Mouse (Mus musculus) C3H10T1/2 (cell line): Measurements from ENCODE around the gene Cfap69. TPM values are rescaled to one million over a fixed set of nuclear protein-coding genes. Genes with fewer than 3 reads are reported as not detected.

Source experiments
- polyA plus RNA-seq, 2 experiments: library from polyadenylated mRNA; unstranded; fragments of >200 nt; fragmentation: generic; extraction: Trizol; gene quantifications; one replicate each; pipeline ENCODE4 v1.2.1; 2012; ENCODE audit warnings: missing spikeins in 2 of 2

Gene Cfap69
- 1 to 10 TPM in 1 of 2 experiments, under 1 TPM in 1; 0.34 to 1.2 TPM for polyA plus RNA-seq

DNA sequence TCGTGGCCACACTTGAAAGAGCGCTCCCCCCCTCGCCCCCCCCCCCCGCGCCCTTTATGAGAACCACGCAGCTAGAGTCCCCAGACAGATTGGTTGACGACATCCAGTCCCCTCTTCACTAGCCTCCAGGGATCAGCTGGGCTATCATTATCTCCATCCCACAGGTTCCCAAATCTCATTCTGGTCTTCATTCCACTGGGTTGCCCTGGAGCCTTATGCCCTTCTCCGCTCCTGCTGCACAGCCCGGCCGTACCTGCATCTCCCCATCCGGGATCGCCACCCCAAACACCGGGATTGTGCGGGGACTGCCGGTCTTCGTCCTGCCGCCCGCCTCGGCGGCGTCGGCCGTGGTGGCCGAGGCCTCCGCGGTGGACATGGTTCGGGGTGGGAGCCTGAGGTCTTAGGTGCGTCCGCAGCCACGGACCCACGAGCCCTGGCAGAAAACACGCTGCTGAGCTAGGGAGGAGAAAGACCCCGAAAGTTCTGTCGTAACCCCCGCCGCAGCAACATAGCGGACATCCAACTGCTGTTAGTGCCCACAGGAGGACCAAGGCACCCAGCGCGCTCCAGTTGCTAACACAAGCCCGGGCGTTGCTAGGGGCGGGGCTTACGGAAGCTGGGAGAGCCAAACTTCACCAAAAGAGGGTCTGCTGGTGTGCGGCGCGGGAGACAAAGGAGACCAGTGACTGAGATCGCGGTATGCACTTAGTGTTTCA, at the start of gene Cfap69:
Gene Cfap69 (minus strand): TSS at position 585 of the 716 bp plus-strand sequence.

GRCm38 (mm10) chr5:5693956-5694653, 30.1 kb upstream of the Cfap69 start, which contains the start of gene Steap2:
Gene Steap2, minus strand, starts transcription at chr5:5694578.

GRCm38 (mm10) chr5:5573749-5574317, 90.2 kb downstream of the Cfap69 start, which contains the start of gene Gm8773:
Gene Gm8773, plus strand, starts transcription at chr5:5573799.

DNA sequence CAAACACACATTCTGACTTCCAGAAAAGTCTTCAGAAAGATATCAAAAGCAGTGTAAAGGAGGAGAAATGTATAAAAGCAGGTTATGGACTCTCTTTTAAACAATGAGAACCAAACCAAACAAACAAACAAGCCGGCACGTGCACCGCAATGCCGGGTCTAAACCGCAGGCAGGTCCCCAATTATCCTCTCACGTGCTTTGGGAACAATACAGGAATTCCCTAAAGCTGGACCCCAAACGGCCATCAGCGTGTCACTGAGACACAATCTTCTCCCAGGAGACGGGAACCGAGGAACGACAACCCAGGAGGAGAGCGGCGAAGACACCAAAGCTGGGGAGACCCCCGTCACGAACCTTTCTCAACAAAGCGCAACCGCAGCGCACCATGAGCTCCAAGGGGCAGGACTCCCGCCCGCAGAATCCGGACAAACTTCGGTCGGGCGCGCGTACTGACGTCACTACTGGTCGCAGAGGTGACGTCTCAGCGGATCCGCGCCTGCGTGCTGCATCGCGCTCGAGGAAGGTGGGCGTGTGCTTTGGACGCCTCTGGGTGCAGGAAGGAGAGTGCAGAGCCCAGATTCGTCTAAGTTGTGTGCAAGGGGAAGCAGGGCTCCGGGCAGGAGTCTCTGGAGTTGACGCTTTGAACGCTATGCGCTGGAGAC, 104.8 kb downstream of the Cfap69 start, which contains the start of gene Gtpbp10:
Gene Gtpbp10 (minus strand): TSS at position 460 of the 662 bp plus-strand sequence.

Other genes starting within 250 kb of the Cfap69 start
- gene Cdk14, start 243.9 kb downstream of the Cfap69 start, polyA plus RNA-seq, result 10 to 100 TPM in 1 of 2 experiments, 1 to 10 TPM in 1; 3.0 to 23.6 TPM
- gene 1700015F17Rik, start 185.1 kb downstream of the Cfap69 start, polyA plus RNA-seq, result under 1 TPM; 0.09 to 0.12 TPM
- 1 to 10 TPM; 2.0 to 7.3 TPM for gene Cldn12, start 149.3 kb downstream of the Cfap69 start, polyA plus RNA-seq
- gene Gtpbp10, start 104.7 kb downstream of the Cfap69 start, polyA plus RNA-seq, result under 1 TPM; 0.04 to 0.84 TPM
- under 1 TPM; 0.11 to 0.12 TPM for gene Gm8773, start 90.4 kb downstream of the Cfap69 start, polyA plus RNA-seq
- 1 to 10 TPM; 3.1 to 8.6 TPM for gene Steap2, start 30.3 kb upstream of the Cfap69 start, polyA plus RNA-seq
- gene Steap1, start 85.1 kb upstream of the Cfap69 start, polyA plus RNA-seq, result 10 to 100 TPM in 1 of 2 experiments, 1 to 10 TPM in 1; 4.2 to 29.7 TPM